In the genomic region with DNA sequence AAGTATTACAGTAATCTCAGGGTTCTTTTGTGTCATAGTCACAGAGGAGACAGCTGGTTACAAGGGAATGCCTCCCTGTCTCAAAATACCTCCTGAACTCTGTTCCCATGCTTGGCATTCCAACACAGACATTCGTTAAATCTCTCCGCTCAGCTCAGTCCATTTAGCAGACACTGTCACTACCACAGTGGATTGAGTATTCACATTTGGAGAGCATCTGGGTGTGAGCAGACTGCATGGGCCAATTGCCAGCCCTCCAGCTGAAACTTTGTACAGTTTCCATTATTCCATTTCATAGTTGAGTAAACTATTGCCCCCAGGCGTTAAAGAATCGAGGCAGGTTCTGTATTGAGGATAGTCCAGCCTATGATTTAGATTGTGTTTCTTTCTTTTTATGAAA, we compare ENCODE assay signal across 12 mouse cellular contexts.
DNase-seq lines count a peak whose midpoint lies in the region; ATAC-seq lines count a peak whose summit lies in the region.
"Had no signal": no experiment of that assay in that cellular context is flagged by ENCODE, and none has a peak within 500 bp of the region (broad histone marks: within the 10 kb centered on the region; RNA-seq: fewer than 3 reads in every experiment).

No protein-coding gene starts in this region.

- ATAC-seq in hindbrain, embryonic 15.5 days (ENCODE audit: low FRiP score, low read depth), result peak; percentile 38; the same call in 1 of the 2 replicates
- ATAC-seq in hindbrain, embryonic 12.5 days (ENCODE audit: low FRiP score), result no peak
- ATAC-seq in heart, embryonic 16.5 days (replicated peaks; ENCODE audit: extremely low read depth, insufficient read depth, low FRiP score), result peak; percentile 85
- 0 out of 2 replicates have a peak, but pooled peaks have one; percentile 35 for ATAC-seq in limb, embryonic 15.5 days (ENCODE audit: insufficient number of reproducible peaks, low FRiP score, low TSS enrichment, low read depth)

- no peak overlapping the region for H3K27ac ChIP-seq in hindbrain, embryonic 15.5 days (replicated peaks)
- no peak overlapping the region for H3K27ac ChIP-seq in hindbrain, embryonic 12.5 days
- peak overlapping the region; percentile 51 for H3K27ac ChIP-seq in heart, embryonic 16.5 days (ENCODE audit: low read length)
- H3K27ac ChIP-seq in limb, embryonic 15.5 days, result no peak overlapping the region
- H3K27ac ChIP-seq: embryonic facial prominence, embryonic 13.5 days had no signal

- no peaks in the 10 kb centered on the region for H3K9me3 ChIP-seq in hindbrain, embryonic 15.5 days
- H3K9me3 ChIP-seq in hindbrain, embryonic 12.5 days (replicated peaks), result no peaks in the 10 kb centered on the region
- H3K9me3 ChIP-seq in heart, embryonic 16.5 days (replicated peaks; ENCODE audit: control insufficient read depth, low read length), result no peaks in the 10 kb centered on the region
- H3K9me3 ChIP-seq in limb, embryonic 15.5 days, result no peaks in the 10 kb centered on the region
- H3K9me3 ChIP-seq: embryonic facial prominence, embryonic 13.5 days; G1E had no signal

- DNase-seq in cerebellum, postnatal 14 days, result peak; percentile 27 to 37
- DNase-seq in cerebellum, postnatal 25 days, result no peak
- DNase-seq in right cerebral cortex, adult 2 months (ENCODE audit: low spot score in 2 of 2), result no peak
- DNase-seq in adrenal gland, postnatal 4 days (ENCODE audit: low spot score in 2 of 2), result no peak
- DNase-seq: adrenal gland, postnatal 10 days; cerebellum, adult 2 months had no signal

- WGBS in hindbrain, embryonic 15.5 days, result 36% methylated on average over 4 of the region's 4 CpGs
- 73% methylated on average over 4 of the region's 4 CpGs for WGBS in hindbrain, embryonic 12.5 days
- 39% methylated on average over 4 of the region's 4 CpGs for WGBS in heart, embryonic 16.5 days
- WGBS in limb, embryonic 15.5 days, result 34% methylated on average over 4 of the region's 4 CpGs

- H3K36me3 ChIP-seq in hindbrain, embryonic 15.5 days, result no peaks in the 10 kb centered on the region
- H3K36me3 ChIP-seq in hindbrain, embryonic 12.5 days, result no peaks in the 10 kb centered on the region
- no peaks in the 10 kb centered on the region for H3K36me3 ChIP-seq in heart, embryonic 16.5 days (ENCODE audit: control insufficient read depth, insufficient read depth)
- H3K36me3 ChIP-seq in limb, embryonic 15.5 days, result no peaks in the 10 kb centered on the region
- H3K36me3 ChIP-seq: embryonic facial prominence, embryonic 13.5 days; G1E had no signal

- H3K4me3 ChIP-seq in hindbrain, embryonic 15.5 days, result no peak overlapping the region
- no peak overlapping the region for H3K4me3 ChIP-seq in hindbrain, embryonic 12.5 days
- H3K4me3 ChIP-seq in heart, embryonic 16.5 days (ENCODE audit: low read length), result no peak overlapping the region
- no peak overlapping the region for H3K4me3 ChIP-seq in limb, embryonic 15.5 days
- H3K4me3 ChIP-seq: embryonic facial prominence, embryonic 13.5 days had no signal

- H3K27me3 ChIP-seq in hindbrain, embryonic 15.5 days, result no peaks in the 10 kb centered on the region
- no peaks in the 10 kb centered on the region for H3K27me3 ChIP-seq in hindbrain, embryonic 12.5 days
- no peaks in the 10 kb centered on the region for H3K27me3 ChIP-seq in heart, embryonic 16.5 days (ENCODE audit: control insufficient read depth, insufficient read depth, low read length)
- no peaks in the 10 kb centered on the region for H3K27me3 ChIP-seq in limb, embryonic 15.5 days
- H3K27me3 ChIP-seq: embryonic facial prominence, embryonic 13.5 days had no signal

- H3K4me2 ChIP-seq in hindbrain, embryonic 15.5 days, result no peak overlapping the region
- H3K4me2 ChIP-seq in hindbrain, embryonic 12.5 days (replicated peaks), result no peak overlapping the region
- H3K4me2 ChIP-seq in heart, embryonic 16.5 days (ENCODE audit: low read depth, low read length), result no peak overlapping the region
- no peak overlapping the region for H3K4me2 ChIP-seq in limb, embryonic 15.5 days
- H3K4me2 ChIP-seq: embryonic facial prominence, embryonic 13.5 days had no signal

- H3K4me1 ChIP-seq in hindbrain, embryonic 15.5 days (replicated peaks), result peaks cover 5% of the 10 kb centered on the region; the same call in 1 of the 2 replicates
- peaks cover 4% of the 10 kb centered on the region; the same call in 1 of the 2 replicates for H3K4me1 ChIP-seq in hindbrain, embryonic 12.5 days
- H3K4me1 ChIP-seq in heart, embryonic 16.5 days (ENCODE audit: control insufficient read depth, insufficient read depth, low read length), result peaks cover 6% of the 10 kb centered on the region; the same call in 1 of the 2 replicates
- H3K4me1 ChIP-seq in limb, embryonic 15.5 days, result no peaks in the 10 kb centered on the region

- H3K9ac ChIP-seq in hindbrain, embryonic 15.5 days, result no peak overlapping the region
- H3K9ac ChIP-seq in hindbrain, embryonic 12.5 days, result no peak overlapping the region
- H3K9ac ChIP-seq in heart, embryonic 16.5 days (ENCODE audit: low read length), result no peak overlapping the region
- H3K9ac ChIP-seq in limb, embryonic 15.5 days, result no peak overlapping the region
- H3K9ac ChIP-seq: embryonic facial prominence, embryonic 13.5 days had no signal

Comparison
In these comparisons a context has a peak if more than half of its experiments do, and no peak if none do; other contexts are left out.
1. DNase-seq: peak in cerebellum, postnatal 14 days (2 of 2); none in cerebellum, postnatal 25 days (0 of 2), right cerebral cortex, adult 2 months (0 of 2) and adrenal gland, postnatal 4 days (0 of 2).